Mouse (Mus musculus): ENCODE results near the gene Shb. TPM values are rescaled to one million over a fixed set of nuclear protein-coding genes. Genes with fewer than 3 reads are reported as not detected.

Gene Shb
- total and polyA plus RNA-seq, 3 experiments = 7.7 to 15.5 (median 8.6) TPM

DNA sequence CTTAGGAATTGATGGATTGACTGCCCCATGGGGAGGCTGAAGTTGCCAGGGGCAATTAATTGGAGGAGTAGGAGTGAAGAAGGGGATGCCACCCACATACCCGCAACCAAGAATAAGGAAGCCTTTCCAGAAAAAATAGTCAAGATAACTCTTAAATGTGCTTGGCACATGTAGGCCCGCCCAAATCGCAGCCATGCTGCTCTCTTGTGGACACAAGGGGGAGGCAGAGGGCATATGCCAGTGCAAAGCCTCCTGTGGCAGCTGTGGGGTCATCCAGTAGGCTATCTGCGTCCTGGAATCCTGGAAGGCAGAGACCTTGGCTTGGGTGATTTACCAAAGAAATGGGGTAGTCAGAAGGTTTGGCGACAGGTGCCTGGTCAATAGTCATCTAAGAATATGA is 17.2 kb upstream of the Shb start:
- DNase-seq (ENCODE audit: extremely low read depth) = peak; percentile 40
- TF ChIP-seq NRF1 (IDR thresholded peaks at IDR 0.05; ENCODE audit: low read depth, low read length) (no peak), SIN3A (IDR thresholded peaks at IDR 0.05; ENCODE audit: low read length) (no peak), RAD21 (IDR thresholded peaks at IDR 0.05; ENCODE audit: low read depth, low read length) (peak; percentile 58), ETS1 (conservative IDR thresholded peaks at IDR 0.05; ENCODE audit: low read depth, low read length) (no peak), MYC (IDR thresholded peaks at IDR 0.05; ENCODE audit: low read depth, low read length) (no peak), IRF4 (IDR thresholded peaks at IDR 0.05; ENCODE audit: low read depth, low read length) (no peak), ZMIZ1 (IDR thresholded peaks at IDR 0.05; ENCODE audit: low read depth, low read length) (no peak), JUND (conservative IDR thresholded peaks at IDR 0.05; ENCODE audit: low read depth, low read length) (no peak), NELFE (IDR thresholded peaks at IDR 0.05; ENCODE audit: low read depth, low read length) (no peak), ZKSCAN1 (IDR thresholded peaks at IDR 0.05; ENCODE audit: borderline replicate concordance, low read depth, low read length) (no peak), MAZ (IDR thresholded peaks at IDR 0.05; ENCODE audit: low read depth, low read length) (no peak), POLR2A (IDR thresholded peaks at IDR 0.05; ENCODE audit: low read depth, low read length) (no peak), HCFC1 (IDR thresholded peaks at IDR 0.05; ENCODE audit: low read depth, low read length) (no peak), SMC3 (IDR thresholded peaks at IDR 0.05; ENCODE audit: low read depth, low read length) (peak; percentile 77), MAFK (IDR thresholded peaks at IDR 0.05; ENCODE audit: insufficient replicate concordance, low read length) (no peak), BHLHE40 (IDR thresholded peaks at IDR 0.05; ENCODE audit: low read depth, low read length) (no peak), UBTF (IDR thresholded peaks at IDR 0.05; ENCODE audit: low read depth, low read length) (no peak), EP300 (IDR thresholded peaks at IDR 0.05; ENCODE audit: low read length) (no peak), USF1 (IDR thresholded peaks at IDR 0.05; ENCODE audit: low read depth, low read length) (no peak), CHD1 (IDR thresholded peaks at IDR 0.05; ENCODE audit: low read depth, low read length) (no peak), CTCF (conservative IDR thresholded peaks at IDR 0.05 in 1 of 2, IDR thresholded peaks at IDR 0.05 in 1 of 2; ENCODE audit: low read depth in 2 of 2, low read length in 2 of 2) (peak; percentile 24 to 69; a peak in 3 of 4 replicates), JUN (IDR thresholded peaks at IDR 0.05; ENCODE audit: insufficient read depth, low read depth, low read length) (no peak), CHD2 (IDR thresholded peaks at IDR 0.05; ENCODE audit: low read length) (no peak), E2F4 (IDR thresholded peaks at IDR 0.05; ENCODE audit: insufficient replicate concordance, low read depth, low read length) (no peak), MAX (IDR thresholded peaks at IDR 0.05; ENCODE audit: low read length) (no peak), TCF12 (IDR thresholded peaks at IDR 0.05; ENCODE audit: low read depth, low read length) (no peak)
- Histone ChIP-seq H3K9me3 (replicated peaks; ENCODE audit: low read length) (no peaks in the 10 kb centered on the region), H3K4me2 (ENCODE audit: insufficient read depth, low read depth, poor library complexity, severe bottlenecking) (no peak overlapping the region), H3K27me3 (replicated peaks) (no peaks in the 10 kb centered on the region), H3K4me3 (replicated peaks in 1 of 3; ENCODE audit: low read depth in 2 of 3, low read length in 2 of 3, poor library complexity in 1 of 3) (no peak overlapping the region), H3K9ac (ENCODE audit: insufficient read depth, low read depth) (no peak overlapping the region), H3K36me3 (replicated peaks in 1 of 2; ENCODE audit: control insufficient read depth in 1 of 2, insufficient read depth in 1 of 2, low read length in 1 of 2) (no peaks in the 10 kb centered on the region), H3K4me1 (ENCODE audit: control insufficient read depth in 1 of 2, insufficient read depth in 2 of 2) (peaks cover 5 to 13% of the 10 kb centered on the region in 2 experiments; a peak in 3 of 4 replicates), H3K27ac (ENCODE audit: insufficient read depth, low read depth) (no peak overlapping the region), H3K79me2 (replicated peaks; ENCODE audit: control insufficient read depth, extremely low read depth, insufficient read depth, poor library complexity, severe bottlenecking) (no peaks in the 10 kb centered on the region)
- dilution Hi-C loops (cut with MboI; ENCODE audit: extremely low pct_ligation_motif_present, extremely low pct_unique_long_range_greater_than_20kb, low sequenced_read_pairs) = no loop called here
- in situ Hi-C loops (cut with MboI; ENCODE audit: low pct_ligation_motif_present, low pct_unique_long_range_greater_than_20kb, low sequenced_read_pairs) = no loop called here

Data from CH12.LX (cell line).